Mouse (Mus musculus): ENCODE data around the gene Sfxn5.

- TF ChIP-seq CTCF (IDR thresholded peaks at IDR 0.05; ENCODE audit: control insufficient read depth, insufficient read depth, low read length) (no peak), POLR2A (IDR thresholded peaks at IDR 0.05; ENCODE audit: borderline replicate concordance, control insufficient read depth, low read depth, low read length) (no peak)
These were observed 31.2 kb upstream of the Sfxn5 start for GRCm38 (mm10) chr6:85364439-85364838.

All from bone marrow, adult 2 months (tissue).